Mouse (Mus musculus): Measurements from ENCODE around the gene Utp20. TPM values are rescaled to one million over a fixed set of nuclear protein-coding genes. Genes with fewer than 3 reads are reported as not detected.
A peak's percentile ranks its signal among the peaks of the same experiment; 100 is the strongest.

The Utp20 gene
- total RNA-seq, 4 experiments from 2014 or later: 16.2 to 20.5 (median 18.9) TPM

DNA sequence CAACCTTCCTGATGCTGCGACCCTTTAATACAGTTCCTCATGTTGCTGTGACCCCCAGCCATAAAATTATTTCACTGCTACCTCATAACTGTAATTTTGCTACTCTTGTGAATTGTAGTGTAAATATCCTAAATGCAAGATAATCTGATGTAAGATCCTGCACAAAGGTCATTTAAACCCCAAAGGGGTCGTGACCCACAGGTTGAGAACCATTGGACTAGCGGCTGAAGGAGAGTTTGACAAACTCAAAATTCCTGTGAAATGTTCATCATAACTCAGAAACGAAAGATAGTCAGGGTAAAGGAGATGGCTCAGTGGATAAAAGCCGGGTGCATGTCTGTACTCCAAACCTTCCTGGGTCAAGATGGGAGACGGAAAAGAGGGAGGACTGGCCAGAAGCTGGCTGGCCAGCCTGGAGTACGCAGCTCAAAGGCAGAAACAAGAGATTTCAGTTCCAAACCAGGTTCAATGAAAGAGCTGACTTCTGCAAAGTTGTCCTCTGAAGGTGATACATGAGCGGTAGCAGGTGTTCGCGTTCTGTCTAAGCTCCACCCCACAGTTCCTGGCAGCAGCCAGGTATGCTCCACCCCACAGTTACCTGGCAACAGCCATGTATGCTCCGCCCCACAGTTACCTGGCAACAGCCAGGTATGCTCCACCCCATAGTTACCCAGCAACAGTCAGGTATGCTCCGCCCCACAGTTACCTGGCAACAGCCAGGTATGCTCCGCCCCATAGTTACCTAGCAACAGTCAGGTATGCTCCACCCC, 109.4 kb downstream of the Utp20 start:
- DNase-seq (ENCODE audit: low spot score in 2 of 2): no peak

DNA sequence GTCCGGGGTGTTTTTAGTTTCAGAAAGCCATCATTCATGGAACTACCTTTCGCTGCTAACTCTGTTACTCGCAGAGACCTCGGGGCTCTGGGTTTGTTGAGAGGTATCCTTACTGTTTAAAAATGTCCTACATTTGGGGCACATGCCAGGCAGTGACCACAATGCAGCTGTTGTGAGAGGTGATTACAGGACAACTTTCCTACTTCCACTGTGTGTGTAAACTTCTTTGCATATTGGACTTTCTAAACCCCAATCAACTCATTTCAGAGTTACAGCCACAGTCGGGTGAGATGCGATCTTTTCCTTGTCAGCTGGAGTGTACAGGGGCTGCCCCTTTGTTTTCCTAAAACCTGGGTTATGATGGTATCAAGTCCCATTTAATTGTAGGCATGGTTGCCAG, 111.0 kb downstream of the Utp20 start:
- DNase-seq (ENCODE audit: low spot score in 2 of 2): no peak

DNA sequence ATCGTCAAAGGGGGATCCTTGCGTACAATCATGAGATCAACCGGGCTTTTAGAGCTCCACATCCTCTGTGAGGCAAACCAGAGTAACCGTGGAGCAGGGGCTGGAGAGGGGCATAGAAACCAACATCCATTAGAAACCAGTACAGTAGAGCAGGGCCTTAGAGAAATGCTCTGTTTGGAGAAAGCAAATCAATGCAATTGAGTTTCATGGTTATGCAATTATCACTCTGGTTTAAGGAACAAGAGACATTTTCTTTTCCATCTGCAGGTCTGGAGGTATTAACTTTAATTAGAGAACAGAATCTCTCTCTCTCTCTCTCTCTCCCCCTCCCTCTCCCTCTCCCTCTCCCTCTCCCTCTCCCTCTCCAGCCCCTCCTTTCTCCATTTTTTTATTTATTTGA, 111.9 kb downstream of the Utp20 start:
- DNase-seq (ENCODE audit: low spot score in 2 of 2): no peak

DNA sequence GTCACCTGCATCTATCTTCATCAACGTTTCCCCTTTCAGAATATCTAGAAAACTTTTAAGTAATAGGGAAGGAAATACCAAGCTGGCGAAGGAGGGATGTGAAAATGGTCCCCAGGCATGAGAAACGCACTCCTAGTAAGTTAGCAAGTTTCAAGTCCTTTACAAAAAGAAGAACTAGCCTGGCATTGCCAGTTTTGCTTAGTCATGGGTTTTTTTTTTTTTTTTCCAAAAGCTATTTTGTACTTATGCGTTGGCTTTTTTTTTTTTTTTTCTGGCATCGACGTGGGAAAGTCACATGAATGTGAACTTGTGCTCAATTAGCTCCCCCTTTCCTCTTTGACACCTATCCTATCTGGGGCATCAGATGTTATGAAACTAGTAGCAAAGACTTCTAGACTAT, 114.2 kb downstream of the Utp20 start:
- DNase-seq (ENCODE audit: low spot score in 2 of 2): no peak

DNA sequence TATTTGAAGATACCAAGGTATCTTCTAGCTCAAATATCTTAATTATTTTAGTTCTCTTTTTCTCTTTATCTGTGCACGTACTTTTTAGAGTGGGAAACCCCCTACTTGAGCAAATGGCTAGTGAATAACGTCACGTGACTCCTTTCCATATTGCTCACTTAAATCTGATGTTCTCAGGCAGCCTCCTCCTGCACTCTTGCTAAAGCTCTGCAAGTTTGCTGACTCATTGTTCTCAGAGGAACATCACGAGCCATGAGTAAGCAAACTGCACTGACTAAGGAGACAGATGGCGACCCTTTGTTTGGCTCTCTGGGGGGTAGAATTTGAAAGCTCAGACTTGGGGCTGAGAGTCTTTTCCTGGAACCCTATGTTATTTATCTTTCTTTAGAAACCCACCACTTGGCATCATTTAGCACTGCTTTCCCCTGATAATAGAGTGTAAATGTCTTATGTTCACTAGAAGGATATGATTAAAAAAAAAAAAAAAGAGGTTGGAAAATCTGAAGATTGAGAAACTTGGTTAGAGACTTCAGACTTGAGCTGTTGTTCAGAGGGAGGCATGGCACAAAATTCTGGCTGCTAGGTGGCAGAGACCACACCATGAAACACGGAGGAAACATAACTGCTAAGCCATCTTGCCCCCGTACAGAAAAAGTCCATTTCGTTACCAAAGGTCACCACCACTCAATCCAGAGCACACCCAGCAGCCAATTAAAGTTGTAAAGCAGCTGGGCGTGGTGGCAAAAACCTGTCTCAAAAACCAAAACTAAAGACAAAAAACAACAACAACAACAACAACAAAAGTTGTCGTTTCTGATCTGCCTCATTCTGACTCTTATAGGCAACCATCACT, 117.7 kb downstream of the Utp20 start:
- DNase-seq (ENCODE audit: low spot score in 2 of 2): peak in 1 of 2 experiments; percentile 69

DNA sequence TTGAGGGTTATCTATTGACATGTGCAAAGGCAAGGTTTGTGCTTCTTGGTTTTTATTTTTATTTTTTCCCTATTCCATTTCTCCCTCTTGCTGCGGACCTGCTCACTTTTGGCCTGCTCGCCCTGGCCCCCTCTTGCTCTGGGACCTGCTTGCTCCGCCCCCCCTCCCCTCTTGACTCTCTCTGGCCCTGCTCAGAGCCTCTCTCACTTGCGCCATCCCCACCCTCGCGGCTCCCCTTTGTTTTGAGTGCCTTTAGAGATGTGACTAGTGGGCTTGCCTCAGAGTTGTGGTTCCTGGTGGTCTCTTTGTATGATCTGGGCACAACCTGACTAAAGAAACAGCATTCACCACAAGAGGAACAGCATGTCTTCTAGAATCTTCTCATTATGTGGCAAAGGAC, 125.7 kb downstream of the Utp20 start:
- no peak for DNase-seq (ENCODE audit: low spot score in 2 of 2)

Other genes starting within 250 kb of the Utp20 start
- 1 to 10 TPM; 4.3 to 5.9 (median 5.4) TPM for gene Mybpc1, start 221.7 kb downstream of the Utp20 start, total RNA-seq (2022)
- gene Spic, start 141.8 kb downstream of the Utp20 start, total RNA-seq (2022): not detected
- 100 to 1,000 TPM; 132 to 143 (median 142) TPM for gene Arl1, start 95.9 kb downstream of the Utp20 start, total RNA-seq (2022)
- under 1 TPM in 1 of 4 experiments, not detected in 3; 0.12 TPM for gene Slc5a8, start 59.2 kb upstream of the Utp20 start, total RNA-seq (2022)